Mouse (Mus musculus) thymus, postnatal 10 days (tissue): Measurements from ENCODE around the gene Aif1l.

Experiments
- DNase-seq, 2 experiments: peaks; one replicate each; pipeline ENCODE4 v3.0.0; 2021; ENCODE audit warnings: low spot score in 2 of 2

Aif1l gene

GRCm38 (mm10) chr2:31952725-31953124, 2.8 kb downstream of the Aif1l start:
- no peak for DNase-seq

GRCm38 (mm10) chr2:31953687-31954086, 3.7 kb downstream of the Aif1l start:
- no peak for DNase-seq

GRCm38 (mm10) chr2:31954779-31955181, 4.8 kb downstream of the Aif1l start:
- DNase-seq = no peak

GRCm38 (mm10) chr2:31955686-31956085, 5.7 kb downstream of the Aif1l start:
- no peak for DNase-seq

GRCm38 (mm10) chr2:31957211-31957610, 7.3 kb downstream of the Aif1l start:
- DNase-seq = no peak

- no peak for DNase-seq
These were observed 11.0 kb downstream of the Aif1l start for GRCm38 (mm10) chr2:31960986-31961385.

GRCm38 (mm10) chr2:31961791-31962222, 11.9 kb downstream of the Aif1l start:
- DNase-seq = no peak

- no peak for DNase-seq
These were observed 12.7 kb downstream of the Aif1l start for GRCm38 (mm10) chr2:31962501-31963224.

- no peak for DNase-seq
These were observed 13.6 kb downstream of the Aif1l start for GRCm38 (mm10) chr2:31963491-31963890.

GRCm38 (mm10) chr2:31964191-31964590, 14.3 kb downstream of the Aif1l start:
- DNase-seq = no peak

- DNase-seq = peak; percentile 44 to 83
These were observed 15.2 kb downstream of the Aif1l start for GRCm38 (mm10) chr2:31965110-31965509.

GRCm38 (mm10) chr2:31966801-31967200, 16.9 kb downstream of the Aif1l start:
- no peak for DNase-seq

GRCm38 (mm10) chr2:31972589-31972988, 22.6 kb downstream of the Aif1l start:
- no peak for DNase-seq

GRCm38 (mm10) chr2:31974141-31974808, 24.3 kb downstream of the Aif1l start, which contains the start of gene Nup214:
Gene Nup214, plus strand, starts transcription at chr2:31974436.
- DNase-seq = peak; percentile 98 to 99

- no peak for DNase-seq
These were observed 25.0 kb downstream of the Aif1l start for GRCm38 (mm10) chr2:31974809-31975371.

GRCm38 (mm10) chr2:31987774-31988173, 37.8 kb downstream of the Aif1l start:
- no peak for DNase-seq

GRCm38 (mm10) chr2:31990961-31991360, 41.0 kb downstream of the Aif1l start:
- DNase-seq = no peak

GRCm38 (mm10) chr2:31994896-31995295, 45.0 kb downstream of the Aif1l start:
- DNase-seq = no peak

- DNase-seq = no peak
These were observed 46.1 kb downstream of the Aif1l start for GRCm38 (mm10) chr2:31996060-31996459.

- DNase-seq = no peak
These were observed 47.6 kb downstream of the Aif1l start for GRCm38 (mm10) chr2:31997539-31997938.

GRCm38 (mm10) chr2:31998443-31998842, 48.5 kb downstream of the Aif1l start:
- DNase-seq = peak in 1 of 2 experiments; percentile 51

GRCm38 (mm10) chr2:32008311-32008710, 58.4 kb downstream of the Aif1l start:
- DNase-seq = no peak

GRCm38 (mm10) chr2:32008716-32009115, 58.8 kb downstream of the Aif1l start:
- no peak for DNase-seq
